Mouse (Mus musculus): ENCODE data around the gene Abhd8. TPM values are rescaled to one million over a fixed set of nuclear protein-coding genes. Genes with fewer than 3 reads are reported as not detected.
A peak's percentile ranks its signal among the peaks of the same experiment; 100 is the strongest.

Gene Abhd8
- polyA plus RNA-seq, 1 experiment from 2014 or later, result 89.4 TPM

DNA sequence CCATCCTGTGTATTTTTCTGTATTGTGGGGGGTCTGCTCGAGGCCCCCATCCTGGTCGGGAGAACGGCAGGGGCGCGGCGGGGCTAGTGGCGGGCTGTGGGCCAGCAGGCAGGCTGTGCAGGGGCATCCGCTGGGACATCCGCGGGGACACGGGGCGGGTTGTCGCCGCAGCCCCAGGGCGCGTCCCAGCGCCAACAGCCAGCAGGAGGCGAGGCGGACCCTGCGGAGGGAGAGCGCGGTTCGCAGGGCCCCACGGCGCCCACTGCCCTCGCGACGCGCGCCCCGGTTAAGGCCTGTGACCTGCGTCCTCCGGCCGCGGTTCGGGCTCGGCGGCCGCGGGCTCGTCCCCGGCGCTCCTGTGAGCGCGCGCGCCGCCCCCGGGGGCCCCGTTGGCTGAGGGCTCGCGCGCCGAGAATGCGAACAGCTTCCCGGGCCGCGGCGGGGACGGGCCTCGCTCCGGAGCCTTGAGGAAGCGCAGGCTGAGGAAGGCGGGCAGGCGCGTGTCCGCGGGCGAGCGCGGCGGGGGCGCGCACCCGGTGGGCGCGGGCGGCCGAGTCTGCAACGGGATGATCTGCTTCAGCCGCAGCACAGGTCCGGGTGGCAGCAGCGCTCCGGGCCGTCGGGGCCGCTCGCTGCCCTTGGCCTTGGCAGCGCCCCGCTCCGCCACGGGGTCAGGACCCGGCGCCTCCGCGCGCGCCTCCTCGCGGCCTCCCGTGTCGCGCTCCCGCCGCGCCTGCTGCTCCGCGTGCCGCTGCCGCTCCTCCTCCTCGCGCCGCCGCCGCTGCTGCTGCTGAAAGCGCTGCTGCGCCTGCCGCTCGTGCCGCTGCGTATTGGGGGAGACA lies 12.9 kb upstream of the Abhd8 start:
- H3K4me2 ChIP-seq (replicated peaks), result peak overlapping the region; percentile 91
- peak overlapping the region; percentile 60 for H3K4me3 ChIP-seq
- ATAC-seq (ENCODE audit: insufficient number of reproducible peaks, insufficient read depth, low FRiP score, low TSS enrichment), result peak; percentile 16; the same call in 1 of the 2 replicates
- no peaks in the 10 kb centered on the region for H3K27me3 ChIP-seq
- peak overlapping the region; percentile 85 for H3K27ac ChIP-seq
- H3K9ac ChIP-seq, result peak overlapping the region; percentile 74
- H3K9me3 ChIP-seq, result no peaks in the 10 kb centered on the region
- peaks cover 18% of the 10 kb centered on the region for H3K4me1 ChIP-seq
- H3K36me3 ChIP-seq, result peaks cover 67% of the 10 kb centered on the region
- under 1% methylated on average over 77 of the region's 121 CpGs for WGBS

DNA sequence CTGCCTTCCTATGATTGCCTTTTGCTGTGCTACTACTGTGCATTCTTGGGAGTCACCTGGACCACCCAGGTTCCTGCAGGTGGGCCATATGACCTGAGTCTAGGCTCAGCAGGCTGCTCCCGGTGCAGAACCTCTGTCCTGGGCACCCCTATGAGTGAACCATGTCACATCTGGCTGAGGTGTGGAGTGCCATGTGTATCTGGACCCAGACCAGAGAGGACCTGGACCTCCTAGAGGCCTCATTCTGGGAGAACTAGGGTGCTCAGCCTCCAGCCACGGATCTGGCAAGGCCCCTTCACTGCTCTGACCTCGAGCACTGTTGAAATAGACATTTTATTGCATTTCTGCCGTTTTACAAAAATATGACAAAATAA lies 12.2 kb upstream of the Abhd8 start:
- Histone ChIP-seq H3K27ac (0 out of 2 replicates have a peak overlapping the region, but pooled peaks have one; percentile 85), H3K4me1 (peaks cover 18% of the 10 kb centered on the region), H3K27me3 (no peaks in the 10 kb centered on the region), H3K9me3 (no peaks in the 10 kb centered on the region), H3K4me3 (peak overlapping the region; percentile 60), H3K36me3 (peaks cover 68% of the 10 kb centered on the region), H3K9ac (peak overlapping the region; percentile 74), H3K4me2 (replicated peaks) (peak overlapping the region; percentile 91)
- no peak for ATAC-seq (ENCODE audit: insufficient number of reproducible peaks, insufficient read depth, low FRiP score, low TSS enrichment)
- 21% methylated on average over 4 of the region's 4 CpGs for WGBS

DNA sequence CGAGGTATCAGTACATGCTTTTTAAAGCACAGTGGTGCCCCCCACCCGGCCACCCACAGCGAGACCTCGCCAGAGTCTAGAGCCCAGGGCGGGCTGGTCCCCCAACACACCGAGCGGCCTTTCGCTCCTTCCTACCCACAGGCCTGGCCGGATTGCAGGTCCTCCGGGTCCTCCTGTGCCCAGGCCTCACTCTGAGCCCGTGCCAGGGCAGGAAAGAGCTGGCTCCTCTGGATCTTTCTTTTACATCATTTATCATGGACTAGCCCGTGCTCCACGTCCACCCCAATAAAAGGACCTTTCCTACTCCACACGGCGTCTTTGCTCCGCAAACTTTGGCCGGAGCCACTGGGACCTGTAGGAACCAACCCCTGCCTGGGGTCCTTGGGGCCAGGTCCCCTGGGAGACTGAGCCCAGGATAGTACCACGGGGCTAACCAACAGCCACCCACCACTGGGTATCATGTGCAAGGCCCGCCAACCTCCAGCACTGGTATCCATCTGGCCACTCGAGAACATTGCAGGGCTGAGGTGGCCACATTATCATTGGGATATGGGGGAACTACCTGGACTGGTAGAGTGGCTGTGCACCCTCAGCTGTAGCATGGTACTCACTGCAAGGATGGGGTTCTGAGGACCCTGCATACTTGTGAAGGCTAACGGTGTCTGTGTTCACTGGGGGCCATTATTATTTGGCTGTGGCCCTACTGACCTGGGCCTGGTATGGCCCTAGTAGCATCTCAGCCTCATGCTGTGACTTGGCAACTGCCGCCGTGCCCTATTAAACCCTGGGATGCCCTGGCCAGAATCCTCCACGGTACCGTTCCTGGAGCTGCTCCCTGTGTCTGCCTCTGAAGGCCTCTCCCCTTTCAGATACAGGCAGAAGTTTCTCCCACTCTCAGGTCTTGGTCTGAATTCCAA lies 11.6 kb upstream of the Abhd8 start:
- Histone ChIP-seq H3K27me3 (no peaks in the 10 kb centered on the region), H3K4me3 (no peak overlapping the region), H3K36me3 (peaks cover 62% of the 10 kb centered on the region), H3K4me2 (replicated peaks) (no peak overlapping the region), H3K9me3 (no peaks in the 10 kb centered on the region), H3K27ac (no peak overlapping the region), H3K4me1 (peaks cover 23% of the 10 kb centered on the region), H3K9ac (no peak overlapping the region)
- no peak for ATAC-seq (ENCODE audit: insufficient number of reproducible peaks, insufficient read depth, low FRiP score, low TSS enrichment)
- WGBS, result 90% methylated on average over 25 of the region's 25 CpGs

DNA sequence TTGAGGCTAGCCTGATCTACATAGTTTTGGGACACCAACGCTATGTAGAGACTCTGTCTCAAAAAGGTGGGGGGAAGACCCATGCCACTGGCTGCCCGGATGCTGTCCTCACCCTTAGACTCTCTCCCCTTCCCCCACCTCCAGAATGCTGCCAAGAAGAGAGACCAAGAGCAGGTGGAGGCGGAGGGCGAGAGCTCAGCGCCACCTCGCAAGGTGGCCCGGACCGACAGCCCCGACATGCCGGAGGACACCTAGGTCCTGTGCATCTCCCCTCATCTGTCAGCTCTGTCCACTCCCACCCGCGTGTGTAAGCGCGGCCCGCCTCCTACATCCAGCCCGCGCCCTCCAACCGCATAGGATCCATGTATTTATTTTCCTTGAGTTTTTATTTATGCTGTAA lies 10.9 kb upstream of the Abhd8 start:
- Histone ChIP-seq H3K27ac (no peak overlapping the region), H3K9me3 (no peaks in the 10 kb centered on the region), H3K4me1 (peaks cover 28% of the 10 kb centered on the region), H3K4me2 (replicated peaks) (no peak overlapping the region), H3K9ac (no peak overlapping the region), H3K4me3 (no peak overlapping the region), H3K36me3 (peaks cover 57% of the 10 kb centered on the region), H3K27me3 (no peaks in the 10 kb centered on the region)
- no peak for ATAC-seq (ENCODE audit: insufficient number of reproducible peaks, insufficient read depth, low FRiP score, low TSS enrichment)
- WGBS, result 90% methylated on average over 18 of the region's 18 CpGs

DNA sequence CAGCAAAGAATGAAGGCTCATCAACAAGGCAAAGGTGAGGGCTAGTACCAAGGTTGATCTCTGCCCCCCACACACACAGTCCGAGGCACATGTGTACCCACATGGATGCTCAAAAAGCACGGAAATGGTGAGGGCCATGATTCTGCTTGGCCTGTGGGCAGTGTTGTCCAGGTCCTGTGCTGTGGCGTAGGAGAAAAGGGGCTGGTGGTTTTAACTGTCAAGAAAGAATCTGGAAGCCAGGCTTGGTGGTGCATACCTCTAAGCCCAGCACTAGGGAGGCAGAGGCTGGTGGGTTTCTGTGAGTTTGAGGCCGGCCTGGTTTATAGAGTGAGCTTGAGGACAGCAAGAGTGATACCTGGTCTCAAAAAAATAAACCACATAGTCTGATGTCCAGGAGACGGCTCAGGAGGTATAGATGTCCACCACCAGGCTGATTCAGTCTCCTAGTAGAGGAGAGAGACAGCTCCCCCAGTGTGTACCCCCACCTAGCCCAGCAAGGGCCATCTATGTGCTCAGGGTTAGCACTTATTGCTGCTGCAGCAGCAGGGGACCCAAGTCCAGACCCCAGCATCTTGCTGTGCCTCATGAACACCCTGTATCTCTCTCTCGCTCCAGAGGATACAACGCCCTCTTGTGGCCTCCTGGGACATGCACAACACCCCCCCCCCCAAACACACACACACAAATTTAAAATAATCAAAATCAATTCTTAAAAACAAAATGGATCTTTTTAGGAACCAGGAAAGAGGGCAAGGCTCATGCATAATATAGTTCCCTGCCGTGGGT lies 9.3 kb upstream of the Abhd8 start:
- no peak overlapping the region for H3K4me3 ChIP-seq
- H3K9me3 ChIP-seq, result no peaks in the 10 kb centered on the region
- 81% methylated on average over 8 of the region's 8 CpGs for WGBS
- ATAC-seq (ENCODE audit: insufficient number of reproducible peaks, insufficient read depth, low FRiP score, low TSS enrichment), result no peak
- H3K9ac ChIP-seq, result no peak overlapping the region
- H3K36me3 ChIP-seq, result peaks cover 51% of the 10 kb centered on the region
- no peaks in the 10 kb centered on the region for H3K27me3 ChIP-seq
- H3K27ac ChIP-seq, result no peak overlapping the region
- H3K4me1 ChIP-seq, result peaks cover 28% of the 10 kb centered on the region
- H3K4me2 ChIP-seq (replicated peaks), result no peak overlapping the region

DNA sequence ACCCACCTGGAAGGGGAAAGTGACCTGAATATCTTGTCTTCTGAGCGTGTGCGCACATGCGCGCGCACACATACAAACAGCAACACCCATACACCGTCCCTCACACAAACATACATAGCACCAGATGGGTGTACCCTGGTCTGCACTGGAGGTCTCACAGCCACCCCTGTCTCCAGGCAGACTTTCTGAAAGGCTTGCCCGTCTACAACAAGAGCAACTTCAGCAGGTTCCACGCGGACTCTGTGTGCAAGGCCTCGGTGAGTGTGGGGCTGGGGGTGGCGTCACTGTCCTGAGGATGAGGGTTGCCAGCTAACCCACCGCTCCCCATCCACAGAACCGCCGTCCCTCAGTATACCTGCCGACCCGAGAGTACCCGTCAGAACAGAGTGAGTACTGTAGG lies 8.4 kb upstream of the Abhd8 start:
- Histone ChIP-seq H3K9me3 (no peaks in the 10 kb centered on the region), H3K4me3 (no peak overlapping the region), H3K27ac (no peak overlapping the region), H3K9ac (no peak overlapping the region), H3K36me3 (peaks cover 51% of the 10 kb centered on the region), H3K4me2 (replicated peaks) (no peak overlapping the region), H3K27me3 (no peaks in the 10 kb centered on the region), H3K4me1 (peaks cover 18% of the 10 kb centered on the region)
- 94% methylated on average over 17 of the region's 17 CpGs for WGBS
- no peak for ATAC-seq (ENCODE audit: insufficient number of reproducible peaks, insufficient read depth, low FRiP score, low TSS enrichment)

DNA sequence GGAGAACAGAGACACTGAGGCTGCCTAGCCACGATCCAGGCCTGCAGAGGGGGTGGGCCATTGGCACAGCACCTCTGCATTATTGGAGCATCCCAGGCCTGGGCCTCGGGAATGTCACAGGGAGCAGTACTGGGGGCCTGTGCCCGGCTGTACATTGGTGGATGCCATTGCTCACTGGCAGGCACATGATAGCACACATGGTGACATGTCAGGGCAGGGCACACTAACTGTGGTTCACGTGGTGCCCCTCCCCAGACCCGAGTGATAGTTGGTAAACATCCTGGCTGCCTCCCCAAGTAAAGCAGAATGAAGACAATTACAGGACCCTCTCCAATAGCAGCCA lies 7.4 kb upstream of the Abhd8 start:
- H3K9me3 ChIP-seq, result no peaks in the 10 kb centered on the region
- H3K36me3 ChIP-seq, result peaks cover 51% of the 10 kb centered on the region
- peaks cover 15% of the 10 kb centered on the region for H3K4me1 ChIP-seq
- H3K27ac ChIP-seq, result no peak overlapping the region
- H3K4me2 ChIP-seq (replicated peaks), result no peak overlapping the region
- 86% methylated on average over 5 of the region's 5 CpGs for WGBS
- H3K9ac ChIP-seq, result no peak overlapping the region
- no peaks in the 10 kb centered on the region for H3K27me3 ChIP-seq
- ATAC-seq (ENCODE audit: insufficient number of reproducible peaks, insufficient read depth, low FRiP score, low TSS enrichment), result no peak
- 0 out of 2 replicates have a peak overlapping the region, but pooled peaks have one; percentile 90 for H3K4me3 ChIP-seq

DNA sequence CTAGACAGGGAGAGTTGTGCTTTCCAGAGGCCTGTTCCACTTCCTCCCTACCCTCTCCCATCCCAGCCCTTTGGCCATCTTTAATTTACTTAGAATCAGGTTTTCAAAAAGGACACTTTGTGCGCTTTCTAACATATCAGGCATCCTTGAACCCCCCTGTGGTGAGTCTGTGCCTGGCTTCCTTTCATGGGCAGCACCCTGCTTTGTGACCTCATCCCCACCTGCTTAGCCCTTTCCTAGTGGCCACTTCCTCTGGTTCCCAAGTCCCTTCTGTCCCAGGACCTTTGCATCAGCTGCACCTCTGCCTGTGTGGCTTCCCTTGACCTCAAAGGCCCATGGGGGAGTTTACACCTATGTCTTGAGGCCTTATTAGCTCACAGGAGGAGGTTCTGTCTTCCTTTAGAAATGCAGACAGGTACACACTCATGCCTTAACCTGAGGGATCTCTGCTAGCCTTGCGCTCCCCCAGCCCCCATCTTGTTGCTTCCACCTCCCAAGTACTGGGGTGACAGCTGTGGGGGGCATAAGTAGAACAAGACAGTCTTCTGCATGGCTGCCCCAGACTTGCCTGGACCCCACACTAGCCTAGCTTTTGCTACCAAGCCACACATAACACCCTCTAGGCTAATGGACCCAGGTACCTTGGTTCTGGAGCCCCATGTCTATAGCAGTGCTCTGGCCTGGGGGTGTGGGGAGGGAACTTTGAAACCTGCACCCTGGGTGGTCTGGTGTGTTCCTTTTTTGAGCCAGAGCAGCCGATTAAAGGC lies 6.9 kb upstream of the Abhd8 start:
- 82% methylated on average over 3 of the region's 3 CpGs for WGBS
- peak overlapping the region; percentile 88 for H3K4me2 ChIP-seq (replicated peaks)
- no peak for ATAC-seq (ENCODE audit: insufficient number of reproducible peaks, insufficient read depth, low FRiP score, low TSS enrichment)
- H3K4me1 ChIP-seq, result peaks cover 16% of the 10 kb centered on the region
- H3K9ac ChIP-seq, result peak overlapping the region; percentile 85
- H3K9me3 ChIP-seq, result no peaks in the 10 kb centered on the region
- H3K4me3 ChIP-seq, result peak overlapping the region; percentile 90
- no peaks in the 10 kb centered on the region for H3K27me3 ChIP-seq
- no peak overlapping the region for H3K27ac ChIP-seq
- peaks cover 47% of the 10 kb centered on the region for H3K36me3 ChIP-seq

DNA sequence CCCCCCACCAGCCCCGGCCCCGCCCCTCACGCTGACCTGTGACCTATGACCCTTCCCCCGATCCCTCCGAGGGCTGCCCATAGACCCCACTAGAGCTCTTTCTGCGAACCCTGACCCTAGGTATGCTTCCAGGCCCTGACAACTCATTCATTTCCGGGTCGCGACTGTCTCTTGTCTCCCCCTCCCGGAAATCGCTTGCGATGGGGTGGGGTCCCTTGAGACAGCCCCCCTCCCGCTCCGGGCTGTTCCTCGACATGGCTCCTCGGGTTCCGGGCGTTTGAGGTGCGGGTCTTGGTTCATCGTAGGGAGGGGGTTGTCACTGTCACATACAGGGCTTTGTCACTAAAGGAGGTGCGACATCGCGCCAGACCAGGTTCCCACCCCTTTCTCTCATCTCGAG lies 6.0 kb upstream of the Abhd8 start:
- ATAC-seq (ENCODE audit: insufficient number of reproducible peaks, insufficient read depth, low FRiP score, low TSS enrichment), result peak; percentile 6; the same call in 1 of the 2 replicates
- WGBS, result under 1% methylated on average over 24 of the region's 24 CpGs
- Histone ChIP-seq H3K4me1 (peaks cover 18% of the 10 kb centered on the region), H3K4me2 (replicated peaks) (peak overlapping the region; percentile 88), H3K9ac (peak overlapping the region; percentile 85), H3K27me3 (no peaks in the 10 kb centered on the region), H3K9me3 (no peaks in the 10 kb centered on the region), H3K4me3 (peak overlapping the region; percentile 90), H3K27ac (peak overlapping the region; percentile 67), H3K36me3 (peaks cover 38% of the 10 kb centered on the region)

DNA sequence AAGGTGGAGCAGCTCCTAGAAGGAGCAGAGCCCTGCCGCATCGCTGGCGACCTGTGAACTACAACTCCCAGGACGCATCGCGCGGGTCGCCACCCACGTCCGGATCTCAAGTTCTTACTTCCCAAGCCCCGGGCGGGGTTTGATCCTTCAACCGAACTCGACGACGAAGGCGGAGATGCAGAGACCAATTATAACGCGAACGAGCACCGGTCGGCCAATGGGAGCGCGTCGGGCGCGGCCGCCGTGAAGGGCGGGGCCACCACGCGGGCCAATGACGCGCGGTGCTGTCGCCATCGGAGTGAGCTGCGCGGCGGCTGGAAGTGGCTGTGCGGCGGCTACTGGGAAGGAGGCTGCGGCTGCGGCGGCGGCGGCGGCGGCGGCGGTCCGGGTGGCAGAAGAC lies 5.5 kb upstream of the Abhd8 start, which contains the start of gene Dda1:
Gene Dda1 (plus strand): TSS at position 284 of the 400 bp plus-strand sequence.
- ATAC-seq (ENCODE audit: insufficient number of reproducible peaks, insufficient read depth, low FRiP score, low TSS enrichment), result peak; percentile 86
- Histone ChIP-seq H3K36me3 (peaks cover 33% of the 10 kb centered on the region), H3K9ac (peak within 1 kb of the TSS; percentile 85), H3K4me1 (peaks cover 23% of the 10 kb centered on the region), H3K27ac (peak within 1 kb of the TSS; percentile 67), H3K4me3 (peak within 1 kb of the TSS; percentile 90), H3K27me3 (no peaks in the 10 kb centered on the region), H3K9me3 (no peaks in the 10 kb centered on the region), H3K4me2 (replicated peaks) (peak within 1 kb of the TSS; percentile 88)
- WGBS, result under 1% methylated on average over 52 of the region's 52 CpGs
